Comparison of ENCODE assay signal across 15 mouse cellular contexts in the genomic region with DNA sequence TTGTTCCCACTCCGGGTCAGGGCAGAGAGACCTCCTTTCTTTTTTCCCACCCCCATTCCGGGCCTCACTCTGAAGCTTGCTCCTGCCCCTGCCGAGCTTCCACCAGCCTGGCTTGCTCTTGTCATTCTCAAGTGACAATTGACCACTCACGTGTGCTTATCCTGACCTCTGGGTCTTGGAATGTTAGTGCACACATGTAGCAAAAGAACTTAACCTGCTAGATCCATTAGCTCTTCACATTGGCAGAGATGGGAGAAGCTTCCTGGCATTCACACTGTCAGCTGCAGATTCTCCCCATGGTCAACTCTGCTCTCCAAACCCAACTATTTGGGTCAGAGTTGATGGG.
DNase-seq lines count a peak whose midpoint lies in the region; ATAC-seq lines count a peak whose summit lies in the region.
"Had no signal": no experiment of that assay in that cellular context is flagged by ENCODE, and none has a peak within 500 bp of the region (broad histone marks: within the 10 kb centered on the region; RNA-seq: fewer than 3 reads in every experiment).

No protein-coding gene starts in this region.

- no peak overlapping the region for H3K27ac ChIP-seq in kidney, embryonic 16.5 days (ENCODE audit: low read length)
- no peak overlapping the region for H3K27ac ChIP-seq in heart, embryonic 11.5 days (ENCODE audit: low read depth, low read length)
- H3K27ac ChIP-seq: intestine, embryonic 15.5 days; left cerebral cortex, adult 2 months had no signal

- no peaks in the 10 kb centered on the region for H3K9me3 ChIP-seq in kidney, embryonic 16.5 days (ENCODE audit: low read length)
- no peaks in the 10 kb centered on the region for H3K9me3 ChIP-seq in heart, embryonic 11.5 days (replicated peaks; ENCODE audit: control insufficient read depth, low read length)
- H3K9me3 ChIP-seq: intestine, embryonic 15.5 days; megakaryocyte, embryonic 14.5 days had no signal

- ATAC-seq in kidney, embryonic 16.5 days (ENCODE audit: low FRiP score, low TSS enrichment): peak; percentile 64
- no peak for ATAC-seq in heart, embryonic 11.5 days (replicated peaks; ENCODE audit: insufficient number of reproducible peaks, low FRiP score, low TSS enrichment)
- ATAC-seq in megakaryocyte progenitor cell, adult 5-6 weeks (replicated peaks; ENCODE audit: poor library complexity): no peak
- no peak for ATAC-seq in granulocyte monocyte progenitor cell, adult 5-6 weeks (replicated peaks; ENCODE audit: poor library complexity, severe bottlenecking)
- ATAC-seq: intestine, embryonic 15.5 days had no signal

- no peaks in the 10 kb centered on the region for H3K36me3 ChIP-seq in kidney, embryonic 16.5 days (ENCODE audit: insufficient read depth, low read length)
- H3K36me3 ChIP-seq in heart, embryonic 11.5 days (ENCODE audit: control insufficient read depth, insufficient read depth, low read length): no peaks in the 10 kb centered on the region
- H3K36me3 ChIP-seq: intestine, embryonic 15.5 days had no signal

- H3K4me3 ChIP-seq in kidney, embryonic 16.5 days (ENCODE audit: low read length): no peak overlapping the region
- no peak overlapping the region for H3K4me3 ChIP-seq in heart, embryonic 11.5 days (ENCODE audit: low read depth, low read length)
- H3K4me3 ChIP-seq: intestine, embryonic 15.5 days; left cerebral cortex, adult 2 months; megakaryocyte, embryonic 14.5 days had no signal

- WGBS in kidney, embryonic 16.5 days: 15% methylated on average over 4 of the region's 4 CpGs
- WGBS in heart, embryonic 11.5 days (ENCODE audit: insufficient replicate concordance): 16% methylated on average over 4 of the region's 4 CpGs

- no peak overlapping the region for H3K9ac ChIP-seq in kidney, embryonic 16.5 days (replicated peaks; ENCODE audit: low read length)
- no peak overlapping the region for H3K9ac ChIP-seq in heart, embryonic 11.5 days (ENCODE audit: low read depth, low read length)
- H3K9ac ChIP-seq: intestine, embryonic 15.5 days had no signal

- H3K4me2 ChIP-seq in kidney, embryonic 16.5 days (replicated peaks; ENCODE audit: low read depth, low read length): no peak overlapping the region
- H3K4me2 ChIP-seq in heart, embryonic 11.5 days: peak overlapping the region; percentile 37
- H3K4me2 ChIP-seq: intestine, embryonic 15.5 days had no signal

- DNase-seq in embryo, embryonic 10.5 days (ENCODE audit: low spot score): peak; percentile 81
- DNase-seq in embryo, embryonic 9.5 days (ENCODE audit: extremely low spot score): no peak
- DNase-seq in kidney, adult 8-10 months: no peak
- DNase-seq in mesoderm, embryonic 11.5 days (ENCODE audit: low read depth, low spot score): peak; percentile 66
- DNase-seq: cerebellum, adult 9-10 months; lung, adult 2 months; thymus, adult 18-20 months had no signal

- peaks cover 18% of the 10 kb centered on the region for H3K4me1 ChIP-seq in kidney, embryonic 16.5 days (ENCODE audit: insufficient read depth, low read length)
- H3K4me1 ChIP-seq in heart, embryonic 11.5 days (ENCODE audit: control insufficient read depth, insufficient read depth, low read length): peaks cover 21% of the 10 kb centered on the region
- H3K4me1 ChIP-seq: megakaryocyte, embryonic 14.5 days had no signal

- H3K27me3 ChIP-seq in kidney, embryonic 16.5 days (ENCODE audit: insufficient read depth, low read length): no peaks in the 10 kb centered on the region
- H3K27me3 ChIP-seq in heart, embryonic 11.5 days (ENCODE audit: control insufficient read depth, insufficient read depth, low read length): no peaks in the 10 kb centered on the region
- H3K27me3 ChIP-seq: CH12.LX; intestine, embryonic 15.5 days had no signal

Comparison
In these comparisons a context has a peak if more than half of its experiments do, and no peak if none do; other contexts are left out.
1. DNase-seq: peak in embryo, embryonic 10.5 days (single experiment) and mesoderm, embryonic 11.5 days (single experiment); none in embryo, embryonic 9.5 days (single experiment) and kidney, adult 8-10 months (0 of 2).